In the genomic region with DNA sequence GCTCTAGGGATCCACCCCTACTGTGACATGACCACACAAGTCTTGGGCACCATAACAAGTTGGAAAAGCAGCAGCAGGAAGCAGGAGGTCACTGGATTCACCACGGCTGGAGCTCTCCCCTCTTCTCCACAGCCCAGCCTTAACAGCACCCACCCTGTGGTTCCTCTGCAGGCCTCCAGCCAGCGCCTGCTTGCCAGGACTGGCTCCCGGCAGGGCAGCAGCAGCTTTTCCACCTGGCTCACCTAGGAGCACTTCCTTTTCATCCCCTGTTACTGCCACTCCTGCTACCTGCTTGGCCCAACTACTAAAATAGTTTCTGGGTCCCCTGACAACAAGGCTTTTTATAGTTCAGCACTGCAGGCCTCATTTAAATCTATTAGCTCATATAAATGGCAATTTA, we compare ENCODE assay signal across 21 mouse cellular contexts.
DNase-seq lines count a peak whose midpoint lies in the region; ATAC-seq lines count a peak whose summit lies in the region.
"Had no signal": no experiment of that assay in that cellular context is flagged by ENCODE, and none has a peak within 500 bp of the region (broad histone marks: within the 10 kb centered on the region; RNA-seq: fewer than 3 reads in every experiment).

No protein-coding gene starts in this region.

- no peak overlapping the region for H3K9ac ChIP-seq in forebrain, embryonic 15.5 days (replicated peaks)
- H3K9ac ChIP-seq in forebrain, embryonic 11.5 days (ENCODE audit: low read length), result no peak overlapping the region
- no peak overlapping the region for H3K9ac ChIP-seq in limb, embryonic 12.5 days (replicated peaks)
- H3K9ac ChIP-seq: embryonic facial prominence, embryonic 12.5 days; heart, embryonic 13.5 days; hindbrain, embryonic 12.5 days had no signal

- no peak overlapping the region for H3K4me3 ChIP-seq in forebrain, embryonic 15.5 days
- H3K4me3 ChIP-seq in forebrain, embryonic 11.5 days (ENCODE audit: low read depth, low read length), result no peak overlapping the region
- H3K4me3 ChIP-seq in limb, embryonic 12.5 days (replicated peaks), result no peak overlapping the region
- H3K4me3 ChIP-seq in limb, embryonic 10.5 days, result no peak overlapping the region
- H3K4me3 ChIP-seq: embryonic facial prominence, embryonic 12.5 days; heart, embryonic 13.5 days; hindbrain, embryonic 12.5 days had no signal

- H3K9me3 ChIP-seq in forebrain, embryonic 15.5 days, result no peaks in the 10 kb centered on the region
- H3K9me3 ChIP-seq in forebrain, embryonic 11.5 days (ENCODE audit: control insufficient read depth, low read length), result no peaks in the 10 kb centered on the region
- H3K9me3 ChIP-seq in limb, embryonic 12.5 days, result no peaks in the 10 kb centered on the region
- H3K9me3 ChIP-seq in limb, embryonic 10.5 days (replicated peaks), result no peaks in the 10 kb centered on the region
- H3K9me3 ChIP-seq: embryonic facial prominence, embryonic 12.5 days; heart, embryonic 13.5 days; hindbrain, embryonic 12.5 days had no signal

- ATAC-seq in cerebellum, adult (ENCODE audit: insufficient number of reproducible peaks, low FRiP score, low TSS enrichment), result 0 out of 2 replicates have a peak, but pooled peaks have one; percentile 21
- ATAC-seq in forebrain, embryonic 15.5 days (replicated peaks), result 0 out of 2 replicates have a peak, but pooled peaks have one; percentile 1
- no peak for ATAC-seq in forebrain, embryonic 11.5 days (replicated peaks; ENCODE audit: low FRiP score)
- ATAC-seq in limb, embryonic 12.5 days (ENCODE audit: insufficient number of reproducible peaks, insufficient read depth, low FRiP score, low TSS enrichment, low read depth), result no peak; the same call in 1 of the 2 replicates
- ATAC-seq: CD4-positive, CD25-positive, alpha-beta regulatory T cell, adult 4 months had no signal

- H3K36me3 ChIP-seq in forebrain, embryonic 15.5 days, result no peaks in the 10 kb centered on the region
- H3K36me3 ChIP-seq in forebrain, embryonic 11.5 days (ENCODE audit: control insufficient read depth, insufficient read depth, low read length), result no peaks in the 10 kb centered on the region; the same call in 1 of the 2 replicates
- H3K36me3 ChIP-seq in limb, embryonic 12.5 days, result peaks cover 63% of the 10 kb centered on the region
- H3K36me3 ChIP-seq in limb, embryonic 10.5 days, result peaks cover 82% of the 10 kb centered on the region
- H3K36me3 ChIP-seq: G1E had no signal

- H3K27me3 ChIP-seq in forebrain, embryonic 15.5 days, result no peaks in the 10 kb centered on the region
- no peaks in the 10 kb centered on the region for H3K27me3 ChIP-seq in forebrain, embryonic 11.5 days (ENCODE audit: control insufficient read depth, insufficient read depth, low read length)
- no peaks in the 10 kb centered on the region for H3K27me3 ChIP-seq in limb, embryonic 12.5 days
- H3K27me3 ChIP-seq in limb, embryonic 10.5 days (ENCODE audit: low read depth, poor library complexity, severe bottlenecking), result no peaks in the 10 kb centered on the region
- H3K27me3 ChIP-seq: embryonic facial prominence, embryonic 12.5 days; heart, embryonic 13.5 days; hindbrain, embryonic 12.5 days had no signal

- WGBS in forebrain, embryonic 15.5 days, result 56% methylated on average over 3 of the region's 3 CpGs
- WGBS in forebrain, embryonic 11.5 days, result 80% methylated on average over 3 of the region's 3 CpGs
- WGBS in limb, embryonic 12.5 days, result 52% methylated on average over 3 of the region's 3 CpGs
- WGBS in limb, embryonic 10.5 days, result 76% methylated on average over 3 of the region's 3 CpGs

- no peak overlapping the region for H3K4me2 ChIP-seq in forebrain, embryonic 15.5 days (replicated peaks)
- no peak overlapping the region for H3K4me2 ChIP-seq in forebrain, embryonic 11.5 days (ENCODE audit: low read depth, low read length, severe bottlenecking)
- H3K4me2 ChIP-seq in limb, embryonic 12.5 days, result no peak overlapping the region
- H3K4me2 ChIP-seq: embryonic facial prominence, embryonic 12.5 days; heart, embryonic 13.5 days; hindbrain, embryonic 12.5 days had no signal

- H3K4me1 ChIP-seq in forebrain, embryonic 15.5 days, result peaks cover 31% of the 10 kb centered on the region
- no peaks in the 10 kb centered on the region for H3K4me1 ChIP-seq in forebrain, embryonic 11.5 days (replicated peaks; ENCODE audit: control insufficient read depth, insufficient read depth, low read length)
- peaks cover 16% of the 10 kb centered on the region for H3K4me1 ChIP-seq in limb, embryonic 12.5 days (replicated peaks)
- H3K4me1 ChIP-seq in limb, embryonic 10.5 days, result peaks cover 8% of the 10 kb centered on the region
- H3K4me1 ChIP-seq: heart, embryonic 13.5 days had no signal

- peak overlapping the region; percentile 12; the same call in 1 of the 2 replicates for H3K27ac ChIP-seq in forebrain, embryonic 15.5 days (replicated peaks)
- H3K27ac ChIP-seq in forebrain, embryonic 11.5 days (ENCODE audit: low read depth, low read length), result no peak overlapping the region
- 0 out of 2 replicates have a peak overlapping the region, but pooled peaks have one; percentile 20 for H3K27ac ChIP-seq in limb, embryonic 12.5 days
- H3K27ac ChIP-seq in limb, embryonic 10.5 days, result no peak overlapping the region
- H3K27ac ChIP-seq: embryonic facial prominence, embryonic 12.5 days; heart, embryonic 13.5 days; hindbrain, embryonic 12.5 days had no signal

- no peak for DNase-seq in cerebellum, adult 18-20 months
- peak; percentile 56 for DNase-seq in cerebellum, postnatal 25 days
- DNase-seq in cerebellum, adult 8-10 months, result no peak
- no peak for DNase-seq in forebrain, embryonic 11.5 days (ENCODE audit: low spot score)
- DNase-seq in limb, embryonic 10.5 days (ENCODE audit: low spot score), result no peak
- DNase-seq: adrenal gland, adult 8-10 months; adrenal gland, postnatal 36 days; B cell, adult 2 months; gastrocnemius, postnatal 36 days; heart, adult 11 months; heart, postnatal 36 days; kidney, adult 11 months; kidney, adult 9 months had no signal

Comparison
In these comparisons a context has a peak if more than half of its experiments do, and no peak if none do; other contexts are left out.
1. ATAC-seq: peak in cerebellum, adult (single experiment) and forebrain, embryonic 15.5 days (single experiment); none in forebrain, embryonic 11.5 days (single experiment) and limb, embryonic 12.5 days (single experiment).
2. DNase-seq: peak in cerebellum, postnatal 25 days (2 of 2); none in cerebellum, adult 18-20 months (0 of 2), cerebellum, adult 8-10 months (single experiment), forebrain, embryonic 11.5 days (single experiment) and limb, embryonic 10.5 days (single experiment).
3. H3K27ac ChIP-seq: peak in forebrain, embryonic 15.5 days (single experiment) and limb, embryonic 12.5 days (single experiment); none in forebrain, embryonic 11.5 days (single experiment) and limb, embryonic 10.5 days (single experiment).